Mouse (Mus musculus): ENCODE data around the gene Cdk19. TPM values are rescaled to one million over a fixed set of nuclear protein-coding genes. Genes with fewer than 3 reads are reported as not detected.
A peak's percentile ranks its signal among the peaks of the same experiment; 100 is the strongest.

The Cdk19 gene
- polyA plus RNA-seq, 1 experiment: 6.6 TPM

DNA sequence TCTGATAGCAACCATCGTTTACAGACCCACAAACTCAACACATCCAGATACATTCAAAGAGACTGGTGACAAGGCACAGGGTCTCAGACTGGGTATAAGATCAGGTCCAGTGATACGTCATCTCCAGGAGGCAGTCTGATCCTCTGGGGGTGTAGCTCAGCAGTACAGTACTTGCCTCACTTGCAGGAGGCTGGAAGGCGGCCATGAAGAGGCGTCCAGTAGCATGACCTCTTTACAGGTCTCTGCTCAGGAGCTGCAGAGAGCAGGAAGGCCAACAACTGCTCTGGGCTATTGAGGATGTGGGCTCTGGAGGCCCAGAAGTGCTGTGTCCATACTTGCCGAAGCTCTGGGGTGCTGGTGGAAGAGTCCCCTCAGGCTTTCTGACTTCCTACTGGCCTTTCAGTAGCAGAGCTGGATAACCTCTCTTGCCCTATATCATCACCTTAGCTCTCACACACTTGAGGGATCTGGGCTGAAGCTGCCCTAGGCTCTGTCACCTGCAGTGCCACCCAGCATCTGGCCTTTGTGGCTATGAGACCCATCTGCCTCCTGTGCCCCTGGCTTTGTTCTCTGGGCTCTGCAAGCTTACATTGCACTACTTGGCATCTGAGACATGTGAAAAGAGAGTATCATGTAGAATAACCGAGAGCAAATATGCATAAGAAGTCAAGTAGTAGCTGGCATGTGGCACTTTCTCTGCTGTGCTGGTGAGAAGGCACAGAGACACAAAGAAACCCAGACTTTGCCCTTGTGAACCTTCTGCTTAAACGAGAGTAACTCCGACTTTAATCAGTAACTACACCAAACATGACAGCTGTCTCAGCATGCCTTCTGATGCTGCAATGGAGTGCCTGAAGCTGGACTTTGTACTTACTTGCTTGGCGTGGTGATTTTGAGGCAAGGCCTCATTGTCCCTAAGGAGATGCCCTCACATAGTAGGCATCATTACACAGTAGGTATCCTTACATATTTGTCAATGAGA, 155.1 kb downstream of the Cdk19 start:
- TF ChIP-seq CTCF (conservative IDR thresholded peaks at IDR 0.05; ENCODE audit: insufficient read depth, insufficient read length, low read depth, low read length) (no peak), POLR2A (IDR thresholded peaks at IDR 0.05; ENCODE audit: low read depth, low read length) (no peak)
- Histone ChIP-seq H3K36me3 (ENCODE audit: control insufficient read depth, insufficient read depth, low read length) (no peaks in the 10 kb centered on the region), H3K27me3 (replicated peaks; ENCODE audit: control insufficient read depth, insufficient read depth, low read length) (no peaks in the 10 kb centered on the region), H3K4me1 (ENCODE audit: control insufficient read depth, insufficient read depth, low read length) (peaks cover 19% of the 10 kb centered on the region; the same call in 1 of the 2 replicates), H3K27ac (ENCODE audit: insufficient read depth, low read depth, low read length) (peak overlapping the region; percentile 95), H3K4me3 (ENCODE audit: insufficient read depth, low read depth, low read length) (no peak overlapping the region)
- peak; percentile 93 for DNase-seq
- WGBS: 54% methylated on average over 9 of the region's 9 CpGs

DNA sequence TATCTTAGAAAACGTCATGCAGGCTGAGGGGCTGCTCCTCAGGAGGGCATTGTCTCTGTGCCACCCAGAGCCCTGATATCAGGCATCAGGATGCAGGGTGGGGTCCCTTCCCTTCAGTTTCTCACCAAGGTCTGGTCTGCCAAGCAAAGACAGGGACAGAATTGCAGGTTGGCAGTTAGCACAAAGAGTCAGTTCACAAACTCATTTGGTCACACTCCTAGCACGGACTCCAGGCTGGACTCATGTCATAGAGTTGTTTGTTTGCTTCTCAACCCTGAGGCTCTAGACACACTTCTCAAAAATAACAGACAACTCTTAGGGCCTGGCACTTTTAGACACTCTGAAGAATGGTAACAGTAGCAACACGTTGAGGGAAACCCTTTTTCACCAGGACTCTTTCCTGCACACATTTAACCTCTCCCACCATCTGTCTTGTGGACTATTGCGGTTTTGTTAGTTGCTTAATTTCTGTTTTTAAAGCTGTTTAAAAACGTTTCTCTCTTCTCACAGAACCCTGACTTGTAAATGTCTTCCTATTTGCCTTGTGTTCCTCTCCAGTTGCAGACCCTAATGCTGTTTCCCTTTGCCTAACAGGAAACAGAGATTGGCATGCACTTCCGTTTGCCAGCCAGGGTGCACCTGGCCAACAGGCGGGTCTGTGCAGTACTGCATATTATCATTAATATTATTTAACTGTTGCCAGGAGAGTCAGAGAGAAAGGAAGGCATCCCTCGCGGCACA, 158.1 kb downstream of the Cdk19 start:
- Histone ChIP-seq H3K36me3 (ENCODE audit: control insufficient read depth, insufficient read depth, low read length) (no peaks in the 10 kb centered on the region), H3K27ac (ENCODE audit: insufficient read depth, low read depth, low read length) (no peak overlapping the region), H3K4me1 (ENCODE audit: control insufficient read depth, insufficient read depth, low read length) (peaks cover 23% of the 10 kb centered on the region; the same call in 1 of the 2 replicates), H3K27me3 (replicated peaks; ENCODE audit: control insufficient read depth, insufficient read depth, low read length) (no peaks in the 10 kb centered on the region), H3K4me3 (ENCODE audit: insufficient read depth, low read depth, low read length) (no peak overlapping the region)
- no peak for DNase-seq
- 52% methylated on average over 9 of the region's 9 CpGs for WGBS
- TF ChIP-seq CTCF (conservative IDR thresholded peaks at IDR 0.05; ENCODE audit: insufficient read depth, insufficient read length, low read depth, low read length): no peak
- TF ChIP-seq POLR2A (IDR thresholded peaks at IDR 0.05; ENCODE audit: low read depth, low read length): no peak

DNA sequence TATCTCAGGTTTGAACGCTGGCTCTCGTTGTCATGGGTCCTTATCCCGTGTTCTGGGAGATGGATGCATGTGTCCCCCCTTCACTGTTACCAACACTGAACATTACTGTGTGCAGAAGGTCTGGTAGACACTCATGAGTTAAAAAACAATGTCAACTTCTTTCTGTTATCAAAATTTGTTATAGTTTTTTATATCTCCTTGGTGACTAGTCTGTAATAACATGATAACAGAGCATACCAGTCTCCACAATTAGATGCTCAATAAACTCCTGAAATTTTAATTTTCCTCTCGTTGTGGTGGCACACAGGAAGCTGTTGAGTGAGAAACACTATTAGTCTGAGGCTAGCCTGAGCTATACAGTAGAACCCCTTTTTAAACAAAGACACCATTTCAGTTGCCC, 159.1 kb downstream of the Cdk19 start:
- Histone ChIP-seq H3K27ac (ENCODE audit: insufficient read depth, low read depth, low read length) (no peak overlapping the region), H3K4me1 (ENCODE audit: control insufficient read depth, insufficient read depth, low read length) (peaks cover 23% of the 10 kb centered on the region; the same call in 1 of the 2 replicates)
- WGBS: 89% methylated on average over 4 of the region's 4 CpGs

DNA sequence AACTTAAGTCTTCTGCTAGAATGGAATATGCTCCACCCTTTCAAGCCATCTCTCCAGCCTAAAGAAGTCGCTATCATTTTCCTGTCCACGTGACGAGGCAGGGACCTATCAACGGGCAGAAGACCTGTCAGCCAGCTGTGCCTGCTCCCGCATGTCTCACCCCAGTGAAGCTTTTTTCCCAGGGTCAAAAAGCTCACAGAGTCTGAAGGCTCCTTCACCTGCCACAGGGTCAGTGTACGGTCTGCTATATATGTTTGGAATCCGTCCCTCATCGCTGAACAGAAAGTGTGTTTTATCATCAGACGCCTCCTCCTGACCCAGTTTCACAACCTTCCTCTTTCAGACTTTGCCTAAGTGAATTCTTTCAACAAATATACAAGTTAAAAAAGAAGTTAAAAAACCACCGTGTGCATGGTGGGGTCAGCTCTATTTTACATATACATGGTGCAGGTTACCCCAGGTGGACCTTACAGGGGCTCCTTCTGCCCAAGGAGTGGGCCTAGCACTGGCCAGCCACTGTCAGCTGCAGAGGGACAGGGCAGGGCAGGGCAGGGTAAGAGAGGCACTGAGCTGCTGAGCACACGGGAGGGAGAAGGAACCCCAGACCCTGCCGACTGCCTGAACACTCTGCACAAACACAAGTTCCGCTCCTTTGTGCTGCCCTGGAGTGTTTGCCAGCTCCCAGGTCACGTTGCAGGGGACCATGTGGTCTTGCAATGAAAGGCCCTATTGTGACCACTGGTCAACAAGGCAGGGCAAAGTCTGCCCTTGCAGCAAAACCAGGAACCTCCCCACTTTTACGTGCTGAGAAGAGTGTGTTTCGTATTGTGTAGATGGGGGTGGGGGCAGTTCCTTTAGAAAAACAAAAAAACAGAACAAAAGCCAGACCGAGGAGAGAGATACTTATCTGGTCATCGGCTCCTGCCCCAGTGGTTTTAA, 160.2 kb downstream of the Cdk19 start:
- peak; percentile 88 for DNase-seq
- H3K27ac ChIP-seq (ENCODE audit: insufficient read depth, low read depth, low read length): peak overlapping the region; percentile 84
- 39% methylated on average over 18 of the region's 18 CpGs for WGBS
- no peaks in the 10 kb centered on the region for H3K36me3 ChIP-seq (ENCODE audit: control insufficient read depth, insufficient read depth, low read length)
- no peaks in the 10 kb centered on the region for H3K27me3 ChIP-seq (replicated peaks; ENCODE audit: control insufficient read depth, insufficient read depth, low read length)
- peaks cover 20% of the 10 kb centered on the region; the same call in 1 of the 2 replicates for H3K4me1 ChIP-seq (ENCODE audit: control insufficient read depth, insufficient read depth, low read length)
- TF ChIP-seq CTCF (conservative IDR thresholded peaks at IDR 0.05; ENCODE audit: insufficient read depth, insufficient read length, low read depth, low read length) (no peak), POLR2A (IDR thresholded peaks at IDR 0.05; ENCODE audit: low read depth, low read length) (peak; percentile 11)
- no peak overlapping the region for H3K4me3 ChIP-seq (ENCODE audit: insufficient read depth, low read depth, low read length)

More for the DNA sequence above, 159.1 kb downstream of the Cdk19 start:
- TF ChIP-seq POLR2A (IDR thresholded peaks at IDR 0.05; ENCODE audit: low read depth, low read length) (no peak), CTCF (conservative IDR thresholded peaks at IDR 0.05; ENCODE audit: insufficient read depth, insufficient read length, low read depth, low read length) (no peak)
- H3K27me3 ChIP-seq (replicated peaks; ENCODE audit: control insufficient read depth, insufficient read depth, low read length): no peaks in the 10 kb centered on the region
- no peak for DNase-seq
- H3K36me3 ChIP-seq (ENCODE audit: control insufficient read depth, insufficient read depth, low read length): no peaks in the 10 kb centered on the region
- H3K4me3 ChIP-seq (ENCODE audit: insufficient read depth, low read depth, low read length): no peak overlapping the region

DNA sequence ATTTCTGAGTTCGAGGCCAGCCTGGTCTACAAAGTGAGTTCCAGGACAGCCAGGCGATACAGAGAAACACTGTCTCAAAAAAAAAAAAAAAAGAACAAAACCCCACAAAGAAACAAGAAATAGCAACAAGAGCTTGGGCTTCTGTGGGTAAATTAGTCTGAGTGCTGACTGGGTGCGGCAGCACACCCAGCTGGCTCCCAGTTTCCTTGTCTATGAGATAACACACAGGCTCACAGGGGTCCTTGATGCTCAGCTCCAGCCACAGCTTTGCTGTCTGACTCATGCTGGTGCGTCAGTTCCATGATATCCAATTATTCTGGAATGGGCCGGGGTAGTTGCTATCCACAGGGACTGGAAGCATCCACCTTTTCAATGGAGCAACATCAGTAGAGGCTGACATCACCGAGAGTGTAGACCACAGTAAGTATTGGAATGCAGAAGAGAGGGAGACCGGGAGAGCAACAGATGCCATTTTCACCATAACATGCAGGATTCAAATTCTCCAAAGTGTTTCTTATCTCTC, 161.4 kb downstream of the Cdk19 start:
- 95% methylated on average over 7 of the region's 7 CpGs for WGBS
- no peak for TF ChIP-seq POLR2A (IDR thresholded peaks at IDR 0.05; ENCODE audit: low read depth, low read length)
- TF ChIP-seq CTCF (conservative IDR thresholded peaks at IDR 0.05; ENCODE audit: insufficient read depth, insufficient read length, low read depth, low read length): no peak
- H3K27me3 ChIP-seq (replicated peaks; ENCODE audit: control insufficient read depth, insufficient read depth, low read length): no peaks in the 10 kb centered on the region
- no peak overlapping the region for H3K4me3 ChIP-seq (ENCODE audit: insufficient read depth, low read depth, low read length)
- no peaks in the 10 kb centered on the region for H3K36me3 ChIP-seq (ENCODE audit: control insufficient read depth, insufficient read depth, low read length)
- DNase-seq: no peak
- H3K4me1 ChIP-seq (ENCODE audit: control insufficient read depth, insufficient read depth, low read length): peaks cover 13% of the 10 kb centered on the region; the same call in 1 of the 2 replicates
- H3K27ac ChIP-seq (ENCODE audit: insufficient read depth, low read depth, low read length): no peak overlapping the region

DNA sequence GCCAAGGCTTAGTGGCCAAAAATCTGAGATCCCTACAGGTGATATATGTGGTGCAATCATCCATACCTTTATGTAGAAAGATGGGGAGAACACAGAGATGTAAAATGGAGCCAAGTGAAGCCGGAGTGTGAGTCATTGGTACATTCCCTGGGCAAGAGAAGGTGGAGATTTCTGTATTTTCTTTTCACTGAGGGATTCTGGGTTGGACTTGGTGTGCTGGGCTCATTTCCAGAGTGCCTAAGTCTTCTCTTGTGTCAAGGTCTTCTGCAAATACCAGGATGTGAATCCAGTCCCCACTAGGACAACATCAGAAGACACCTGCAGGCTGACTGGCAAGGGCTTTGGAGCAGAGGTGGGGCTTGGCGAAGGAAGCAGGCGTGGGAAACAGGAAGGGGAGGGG, 163.4 kb downstream of the Cdk19 start:
- Histone ChIP-seq H3K27me3 (replicated peaks; ENCODE audit: control insufficient read depth, insufficient read depth, low read length) (no peaks in the 10 kb centered on the region), H3K4me1 (ENCODE audit: control insufficient read depth, insufficient read depth, low read length) (peaks cover 8% of the 10 kb centered on the region; the same call in 1 of the 2 replicates), H3K36me3 (ENCODE audit: control insufficient read depth, insufficient read depth, low read length) (no peaks in the 10 kb centered on the region), H3K27ac (ENCODE audit: insufficient read depth, low read depth, low read length) (no peak overlapping the region), H3K4me3 (ENCODE audit: insufficient read depth, low read depth, low read length) (no peak overlapping the region)
- no peak for DNase-seq
- 64% methylated on average over 3 of the region's 3 CpGs for WGBS
- TF ChIP-seq POLR2A (IDR thresholded peaks at IDR 0.05; ENCODE audit: low read depth, low read length) (no peak), CTCF (conservative IDR thresholded peaks at IDR 0.05; ENCODE audit: insufficient read depth, insufficient read length, low read depth, low read length) (no peak)

Data from kidney, adult 2 months (tissue).